Mouse (Mus musculus): ENCODE measurements around the gene Cd151.
A peak's percentile ranks its signal among the peaks of the same experiment; 100 is the strongest.

The Cd151 gene

GRCm38 (mm10) chr7:141474160-141474559 lies 7.0 kb downstream of the Cd151 start:
- DNase-seq (ENCODE audit: low spot score), result no peak

- DNase-seq (ENCODE audit: low spot score), result peak; percentile 75
Observed at GRCm38 (mm10) chr7:141475011-141475804, 8.0 kb downstream of the Cd151 start, which contains the start of the genes Polr2l and Tspan4. TSS of gene Polr2l (minus strand) at chr7:141475132. TSS of gene Tspan4 (plus strand) at chr7:141475240.

GRCm38 (mm10) chr7:141475805-141476158 lies 8.6 kb downstream of the Cd151 start:
- no peak for DNase-seq (ENCODE audit: low spot score)

- peak; percentile 67 for DNase-seq (ENCODE audit: low spot score)
Observed at GRCm38 (mm10) chr7:141476226-141476980, 9.2 kb downstream of the Cd151 start.

- no peak for DNase-seq (ENCODE audit: low spot score)
Observed at GRCm38 (mm10) chr7:141476981-141477370, 9.8 kb downstream of the Cd151 start.

GRCm38 (mm10) chr7:141477578-141478269 lies 10.5 kb downstream of the Cd151 start:
- DNase-seq (ENCODE audit: low spot score), result no peak

GRCm38 (mm10) chr7:141478270-141478748 lies 11.1 kb downstream of the Cd151 start:
- DNase-seq (ENCODE audit: low spot score), result no peak

GRCm38 (mm10) chr7:141480842-141481497 lies 13.8 kb downstream of the Cd151 start:
- no peak for DNase-seq (ENCODE audit: low spot score)

GRCm38 (mm10) chr7:141481498-141482401 lies 14.6 kb downstream of the Cd151 start:
- no peak for DNase-seq (ENCODE audit: low spot score)

GRCm38 (mm10) chr7:141482531-141483024 lies 15.4 kb downstream of the Cd151 start:
- no peak for DNase-seq (ENCODE audit: low spot score)

- DNase-seq (ENCODE audit: low spot score), result no peak
Observed at GRCm38 (mm10) chr7:141483114-141483653, 16.0 kb downstream of the Cd151 start.

GRCm38 (mm10) chr7:141484186-141485120 lies 17.3 kb downstream of the Cd151 start:
- no peak for DNase-seq (ENCODE audit: low spot score)

GRCm38 (mm10) chr7:141485186-141485585 lies 18.0 kb downstream of the Cd151 start:
- DNase-seq (ENCODE audit: low spot score), result no peak

- DNase-seq (ENCODE audit: low spot score), result no peak
Observed at GRCm38 (mm10) chr7:141485606-141486005, 18.4 kb downstream of the Cd151 start.

- DNase-seq (ENCODE audit: low spot score), result no peak
Observed at GRCm38 (mm10) chr7:141486239-141486638, 19.0 kb downstream of the Cd151 start.

GRCm38 (mm10) chr7:141487141-141487540 lies 19.9 kb downstream of the Cd151 start:
- no peak for DNase-seq (ENCODE audit: low spot score)

GRCm38 (mm10) chr7:141491151-141491550 lies 24.0 kb downstream of the Cd151 start:
- no peak for DNase-seq (ENCODE audit: low spot score)

- DNase-seq (ENCODE audit: low spot score), result no peak
Observed at GRCm38 (mm10) chr7:141492738-141493137, 25.5 kb downstream of the Cd151 start.

GRCm38 (mm10) chr7:141493729-141494128 lies 26.5 kb downstream of the Cd151 start:
- no peak for DNase-seq (ENCODE audit: low spot score)

Measured in ovary, postnatal 14 days (tissue).